Mouse (Mus musculus) ES-E14 (cell line): Measurements from ENCODE around the gene Abcf1.
"Not testable (repeated sequence)": the region's sequence is repeated elsewhere in the genome, so short reads cannot be mapped to it uniquely, and the experiment has no call there.

ENCODE experiments used
- CHD2 ChIP-seq: IDR thresholded peaks from 2 replicates; pipeline ENCODE4 v1.6.1; 2014; ENCODE audit warnings: mild to moderate bottlenecking, low read depth, low read length, inconsistent platforms
- HCFC1 ChIP-seq: IDR thresholded peaks from 2 replicates; pipeline ENCODE4 v1.6.1; 2012; ENCODE audit warnings: low read length, inconsistent platforms, borderline replicate concordance; ENCODE audit not compliant: insufficient read depth
- MAFK ChIP-seq: IDR thresholded peaks from 2 replicates; pipeline ENCODE4 v1.6.1; 2014; ENCODE audit warnings: mild to moderate bottlenecking, low read depth, low read length, inconsistent platforms; ENCODE audit not compliant: insufficient read depth
- ZC3H11A ChIP-seq: IDR thresholded peaks from 2 replicates; pipeline ENCODE4 v1.6.1; 2012; ENCODE audit warnings: low read depth, mild to moderate bottlenecking, inconsistent platforms, low read length, borderline replicate concordance
- ZNF384 ChIP-seq: IDR thresholded peaks from 2 replicates; pipeline ENCODE4 v1.6.1; 2012; ENCODE audit warnings: low read depth, low read length, inconsistent platforms

DNA sequence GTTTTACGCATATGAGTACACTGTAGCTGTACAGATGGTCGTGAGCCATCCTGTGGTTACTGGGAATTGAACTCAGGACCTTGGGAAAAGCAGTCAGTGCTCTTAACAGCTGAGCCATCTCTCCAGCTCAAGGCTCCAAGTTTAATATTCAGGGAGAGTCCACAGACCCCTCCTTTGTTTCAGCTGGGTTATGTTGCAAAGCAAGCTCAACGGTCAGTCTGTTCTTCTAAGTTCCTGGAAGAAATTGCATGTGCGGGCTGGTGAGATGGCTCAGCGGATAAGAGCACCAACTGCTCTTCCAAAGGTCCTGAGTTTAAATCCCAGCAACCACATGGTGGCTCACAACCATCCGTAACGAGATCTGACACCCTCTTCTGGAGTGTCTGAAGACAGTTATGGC is 34.8 kb upstream of the Abcf1 start:
- TF ChIP-seq CHD2, ZC3H11A, MAFK, HCFC1, ZNF384: not testable (repeated sequence)
